Comparison of ENCODE assay signal across 8 mouse cellular contexts in the genomic region with DNA sequence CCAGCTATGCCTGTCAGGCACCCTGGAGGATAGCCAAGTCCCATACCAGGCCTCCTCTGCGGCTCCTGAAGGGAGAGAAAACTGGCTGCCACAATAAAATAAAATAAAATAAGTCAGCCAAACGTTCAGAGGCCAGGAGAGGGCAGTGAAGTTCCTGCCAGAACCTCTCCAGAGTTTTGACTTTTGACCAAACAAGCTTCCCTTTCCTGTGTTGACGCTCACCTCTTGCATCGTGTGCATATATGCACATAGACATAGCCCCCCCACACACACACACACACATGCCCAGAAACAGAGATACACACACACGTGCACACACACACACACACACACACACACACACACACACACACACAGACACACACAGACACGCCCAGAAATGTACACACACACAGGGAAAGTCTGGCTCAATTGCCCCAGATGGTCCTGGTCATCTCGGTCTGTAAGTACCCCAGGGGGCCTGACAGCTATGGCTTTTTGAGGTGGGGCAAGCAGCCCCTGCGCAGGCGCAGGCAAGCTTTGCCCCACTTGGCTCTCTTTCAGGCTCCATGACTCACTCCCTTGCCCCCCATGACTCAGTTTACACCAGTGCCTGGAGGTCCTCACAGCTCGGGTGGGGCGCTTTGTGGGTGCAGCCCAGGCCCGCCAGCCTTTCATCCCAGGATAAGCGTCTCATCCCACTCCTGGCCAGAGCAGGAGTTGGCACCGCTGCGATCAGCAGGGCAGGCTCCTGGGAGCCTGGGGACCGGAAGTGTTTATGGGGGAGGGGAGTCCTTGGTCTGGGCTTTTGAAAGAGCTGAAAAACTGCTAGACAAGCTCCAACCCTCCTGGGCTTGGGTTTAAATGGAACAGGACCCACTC. TPM values are rescaled to one million over a fixed set of nuclear protein-coding genes. Genes with fewer than 3 reads are reported as not detected.
DNase-seq lines count a peak whose midpoint lies in the region; ATAC-seq lines count a peak whose summit lies in the region.

No protein-coding gene starts in this region.

- H3K4me2 ChIP-seq in intestine, embryonic 15.5 days (replicated peaks): peak overlapping the region; percentile 88
- H3K4me2 ChIP-seq in neural tube, embryonic 14.5 days (ENCODE audit: low read depth, low read length): peak overlapping the region; percentile 34

- H3K9ac ChIP-seq in intestine, embryonic 15.5 days: peak overlapping the region; percentile 45
- 0 out of 2 replicates have a peak overlapping the region, but pooled peaks have one; percentile 32 for H3K9ac ChIP-seq in neural tube, embryonic 14.5 days (replicated peaks; ENCODE audit: low read depth, low read length)

- no peak; the same call in 1 of the 2 replicates for ATAC-seq in erythroblast, adult 5-6 weeks (replicated peaks; ENCODE audit: low FRiP score, poor library complexity, severe bottlenecking)
- ATAC-seq in intestine, embryonic 15.5 days: peak; percentile 73
- ATAC-seq in neural tube, embryonic 14.5 days (ENCODE audit: low read depth): peak; percentile 34; the same call in 1 of the 2 replicates

- H3K27me3 ChIP-seq in erythroblast, embryonic 14.5 days (ENCODE audit: control insufficient read depth): peaks cover 16% of the 10 kb centered on the region
- H3K27me3 ChIP-seq in intestine, embryonic 15.5 days (replicated peaks): no peaks in the 10 kb centered on the region
- no peaks in the 10 kb centered on the region for H3K27me3 ChIP-seq in neural tube, embryonic 14.5 days (ENCODE audit: control insufficient read depth, insufficient read depth, low read length)

- H3K4me3 ChIP-seq in erythroblast, embryonic 14.5 days (replicated peaks): peak overlapping the region; percentile 45
- H3K4me3 ChIP-seq in brown adipose tissue, adult 24 weeks (ENCODE audit: insufficient read depth, low read depth, low read length): peak overlapping the region; percentile 55
- H3K4me3 ChIP-seq in intestine, embryonic 15.5 days (replicated peaks): peak overlapping the region; percentile 35
- H3K4me3 ChIP-seq in neural tube, embryonic 14.5 days (ENCODE audit: low read depth, low read length): no peak overlapping the region

- H3K27ac ChIP-seq in brown adipose tissue, adult 24 weeks (replicated peaks; ENCODE audit: low read depth, low read length): peak overlapping the region; percentile 63
- peak overlapping the region; percentile 74 for H3K27ac ChIP-seq in intestine, embryonic 15.5 days
- H3K27ac ChIP-seq in neural tube, embryonic 14.5 days (ENCODE audit: low read depth, low read length): no peak overlapping the region

- peak; percentile 42 for DNase-seq in forelimb bud, embryonic 11.5 days (ENCODE audit: low read depth, low spot score)
- peak; percentile 52 to 69 for DNase-seq in lung, adult 18-20 months
- DNase-seq in right cerebral cortex, postnatal 14 days: no peak

- H3K36me3 ChIP-seq in erythroblast, embryonic 14.5 days (ENCODE audit: control insufficient read depth): no peaks in the 10 kb centered on the region
- no peaks in the 10 kb centered on the region for H3K36me3 ChIP-seq in intestine, embryonic 15.5 days
- H3K36me3 ChIP-seq in neural tube, embryonic 14.5 days (ENCODE audit: control insufficient read depth, insufficient read depth, low read length): no peaks in the 10 kb centered on the region

- no peaks in the 10 kb centered on the region for H3K9me3 ChIP-seq in erythroblast, embryonic 14.5 days (ENCODE audit: control insufficient read depth, low read length)
- no peaks in the 10 kb centered on the region for H3K9me3 ChIP-seq in intestine, embryonic 15.5 days
- no peaks in the 10 kb centered on the region for H3K9me3 ChIP-seq in neural tube, embryonic 14.5 days (ENCODE audit: control insufficient read depth, low read length)

- 4% methylated on average over 16 of the region's 16 CpGs for WGBS in intestine, embryonic 15.5 days
- 17% methylated on average over 16 of the region's 16 CpGs for WGBS in neural tube, embryonic 14.5 days

- H3K4me1 ChIP-seq in erythroblast, embryonic 14.5 days (ENCODE audit: control insufficient read depth): peaks cover 11% of the 10 kb centered on the region
- peaks cover 4% of the 10 kb centered on the region; the same call in 1 of the 2 replicates for H3K4me1 ChIP-seq in brown adipose tissue, adult 24 weeks (ENCODE audit: control insufficient read depth, insufficient read depth, insufficient read length, low read length)
- peaks cover 13% of the 10 kb centered on the region for H3K4me1 ChIP-seq in intestine, embryonic 15.5 days (replicated peaks)
- H3K4me1 ChIP-seq in neural tube, embryonic 14.5 days (ENCODE audit: control insufficient read depth, insufficient read depth, low read length): peaks cover 5% of the 10 kb centered on the region; the same call in 1 of the 2 replicates

RNA-seq across cellular contexts. Expression of gene AI837181, which starts 8.3 kb away (rescaled TPM):
- polyA plus RNA-seq in erythroblast, embryonic 14.5 days (2012): 3.1 and 3.7 TPM in 2 replicates
- total RNA-seq in erythroblast, adult 5-6 weeks (2015; ENCODE audit: low replicate concordance): 14.8 and 16.1 TPM in 2 replicates
- 5.3 and 7.7 TPM in 2 replicates for total RNA-seq in erythroblast, adult 5-6 weeks (2017; ENCODE audit: low replicate concordance)
- polyA plus RNA-seq in brown adipose tissue, adult 24 weeks (2012; ENCODE audit: insufficient read depth, insufficient read length, missing spikeins): 23.8 and 27.1 TPM in 2 replicates
- 42.6 and 45.8 TPM in 2 replicates for polyA plus RNA-seq in intestine, embryonic 15.5 days (2015; fragmentation: Nextera tagmentation; extraction: Ambion mirVana)
- 57.0 and 67.2 TPM in 2 replicates for polyA plus RNA-seq in neural tube, embryonic 14.5 days (2014; fragmentation: Nextera tagmentation; extraction: Ambion mirVana)

RNA-seq across cellular contexts. Expression of gene Drap1, which starts 8.4 kb away (rescaled TPM):
- polyA plus RNA-seq in erythroblast, embryonic 14.5 days (2012): 25.1 and 29.2 TPM in 2 replicates
- total RNA-seq in erythroblast, adult 5-6 weeks (2015; ENCODE audit: low replicate concordance): 15.0 and 32.4 TPM in 2 replicates
- 15.8 and 18.0 TPM in 2 replicates for total RNA-seq in erythroblast, adult 5-6 weeks (2017; ENCODE audit: low replicate concordance)
- 293 and 410 TPM in 2 replicates for polyA plus RNA-seq in brown adipose tissue, adult 24 weeks (2012; ENCODE audit: insufficient read depth, insufficient read length, missing spikeins)
- polyA plus RNA-seq in intestine, embryonic 15.5 days (2015; fragmentation: Nextera tagmentation; extraction: Ambion mirVana): 198 and 200 TPM in 2 replicates
- 208 and 254 TPM in 2 replicates for polyA plus RNA-seq in neural tube, embryonic 14.5 days (2014; fragmentation: Nextera tagmentation; extraction: Ambion mirVana)

RNA-seq across cellular contexts. Expression of gene Fosl1, which starts 14.1 kb away (rescaled TPM):
- polyA plus RNA-seq in erythroblast, embryonic 14.5 days (2012): 0.12 and 0.18 TPM in 2 replicates
- 0.42 TPM in 1 of 2 replicates, not detected in the other for total RNA-seq in erythroblast, adult 5-6 weeks (2015; ENCODE audit: low replicate concordance)
- not detected in 2 replicates for total RNA-seq in erythroblast, adult 5-6 weeks (2017; ENCODE audit: low replicate concordance)
- polyA plus RNA-seq in brown adipose tissue, adult 24 weeks (2012; ENCODE audit: insufficient read depth, insufficient read length, missing spikeins): not detected in 2 replicates
- not detected in 2 replicates for polyA plus RNA-seq in intestine, embryonic 15.5 days (2015; fragmentation: Nextera tagmentation; extraction: Ambion mirVana)
- not detected in 2 replicates for polyA plus RNA-seq in neural tube, embryonic 14.5 days (2014; fragmentation: Nextera tagmentation; extraction: Ambion mirVana)

RNA-seq across cellular contexts. Expression of gene Ccdc85b, which starts 24.5 kb away (rescaled TPM):
- 0.54 and 0.57 TPM in 2 replicates for polyA plus RNA-seq in erythroblast, embryonic 14.5 days (2012)
- 0.38 TPM in 1 of 2 replicates, not detected in the other for total RNA-seq in erythroblast, adult 5-6 weeks (2015; ENCODE audit: low replicate concordance)
- 0.14 and 0.17 TPM in 2 replicates for total RNA-seq in erythroblast, adult 5-6 weeks (2017; ENCODE audit: low replicate concordance)
- polyA plus RNA-seq in brown adipose tissue, adult 24 weeks (2012; ENCODE audit: insufficient read depth, insufficient read length, missing spikeins): 2.2 and 6.5 TPM in 2 replicates
- 8.2 and 8.7 TPM in 2 replicates for polyA plus RNA-seq in intestine, embryonic 15.5 days (2015; fragmentation: Nextera tagmentation; extraction: Ambion mirVana)
- 8.0 and 11.0 TPM in 2 replicates for polyA plus RNA-seq in neural tube, embryonic 14.5 days (2014; fragmentation: Nextera tagmentation; extraction: Ambion mirVana)

RNA-seq across cellular contexts. Expression of gene Fibp, which starts 27.2 kb away (rescaled TPM):
- polyA plus RNA-seq in erythroblast, embryonic 14.5 days (2012): 2.4 and 11.7 TPM in 2 replicates
- total RNA-seq in erythroblast, adult 5-6 weeks (2015; ENCODE audit: low replicate concordance): 13.2 and 15.2 TPM in 2 replicates
- total RNA-seq in erythroblast, adult 5-6 weeks (2017; ENCODE audit: low replicate concordance): 17.6 and 19.0 TPM in 2 replicates
- polyA plus RNA-seq in brown adipose tissue, adult 24 weeks (2012; ENCODE audit: insufficient read depth, insufficient read length, missing spikeins): 34.8 and 44.0 TPM in 2 replicates
- 95.1 and 99.4 TPM in 2 replicates for polyA plus RNA-seq in intestine, embryonic 15.5 days (2015; fragmentation: Nextera tagmentation; extraction: Ambion mirVana)
- 169 and 179 TPM in 2 replicates for polyA plus RNA-seq in neural tube, embryonic 14.5 days (2014; fragmentation: Nextera tagmentation; extraction: Ambion mirVana)
